Mouse (Mus musculus): Measurements from ENCODE around the gene Prdm11. TPM values are rescaled to one million over a fixed set of nuclear protein-coding genes. Genes with fewer than 3 reads are reported as not detected.

Prdm11 gene
- polyA plus RNA-seq, 1 experiment from 2014 or later: 0.76 TPM

- ATAC-seq: no peak
- H3K4me2 ChIP-seq (ENCODE audit: low read length): no peak overlapping the region
- no peaks in the 10 kb centered on the region for H3K27me3 ChIP-seq (replicated peaks; ENCODE audit: control insufficient read depth, insufficient read depth, low read length)
- H3K9me3 ChIP-seq (replicated peaks; ENCODE audit: control insufficient read depth, low read length): no peaks in the 10 kb centered on the region
- H3K36me3 ChIP-seq (ENCODE audit: control insufficient read depth, insufficient read depth, low read length): no peaks in the 10 kb centered on the region
- H3K9ac ChIP-seq (ENCODE audit: low read length): no peak overlapping the region
- H3K4me3 ChIP-seq (ENCODE audit: low read depth, low read length): no peak overlapping the region
- H3K27ac ChIP-seq (ENCODE audit: low read depth, low read length): no peak overlapping the region
- H3K4me1 ChIP-seq (ENCODE audit: control insufficient read depth, insufficient read depth, low read length): peaks cover 6% of the 10 kb centered on the region
- DNase-seq (ENCODE audit: low spot score): no peak
- WGBS: 88% methylated on average over 5 of the region's 5 CpGs
Measured at GRCm38 (mm10) chr2:93039706-93040105, 6.3 kb downstream of the Prdm11 start.

- no peaks in the 10 kb centered on the region for H3K9me3 ChIP-seq (replicated peaks; ENCODE audit: control insufficient read depth, low read length)
- no peak overlapping the region for H3K4me3 ChIP-seq (ENCODE audit: low read depth, low read length)
- no peaks in the 10 kb centered on the region for H3K27me3 ChIP-seq (replicated peaks; ENCODE audit: control insufficient read depth, insufficient read depth, low read length)
- DNase-seq (ENCODE audit: low spot score) (no peak), ATAC-seq (no peak)
- H3K27ac ChIP-seq (ENCODE audit: low read depth, low read length): no peak overlapping the region
- no peaks in the 10 kb centered on the region for H3K36me3 ChIP-seq (ENCODE audit: control insufficient read depth, insufficient read depth, low read length)
- H3K4me2 ChIP-seq (ENCODE audit: low read length): no peak overlapping the region
- H3K9ac ChIP-seq (ENCODE audit: low read length): no peak overlapping the region
- 74% methylated on average over 3 of the region's 3 CpGs for WGBS
- no peaks in the 10 kb centered on the region for H3K4me1 ChIP-seq (ENCODE audit: control insufficient read depth, insufficient read depth, low read length)
Measured at GRCm38 (mm10) chr2:93039043-93039442, 6.9 kb downstream of the Prdm11 start.

- peak; percentile 29; the same call in 1 of the 2 replicates for ATAC-seq
- no peaks in the 10 kb centered on the region for H3K9me3 ChIP-seq (replicated peaks; ENCODE audit: control insufficient read depth, low read length)
- no peak overlapping the region for H3K4me2 ChIP-seq (ENCODE audit: low read length)
- no peak overlapping the region for H3K27ac ChIP-seq (ENCODE audit: low read depth, low read length)
- no peak for DNase-seq (ENCODE audit: low spot score)
- 0 out of 2 replicates have a peak overlapping the region, but pooled peaks have one; percentile 21 for H3K9ac ChIP-seq (ENCODE audit: low read length)
- peaks cover 4% of the 10 kb centered on the region; the same call in 1 of the 2 replicates for H3K4me1 ChIP-seq (ENCODE audit: control insufficient read depth, insufficient read depth, low read length)
- WGBS: 20% methylated on average over 7 of the region's 7 CpGs
- no peaks in the 10 kb centered on the region for H3K36me3 ChIP-seq (ENCODE audit: control insufficient read depth, insufficient read depth, low read length)
- H3K4me3 ChIP-seq (ENCODE audit: low read depth, low read length): no peak overlapping the region
- H3K27me3 ChIP-seq (replicated peaks; ENCODE audit: control insufficient read depth, insufficient read depth, low read length): no peaks in the 10 kb centered on the region
Measured at GRCm38 (mm10) chr2:93035631-93036030, 10.3 kb downstream of the Prdm11 start.

GRCm38 (mm10) chr2:93032651-93033050 is 13.3 kb downstream of the Prdm11 start:
- DNase-seq (ENCODE audit: low spot score): no peak
- Histone ChIP-seq H3K4me1 (ENCODE audit: control insufficient read depth, insufficient read depth, low read length) (peaks cover 7% of the 10 kb centered on the region; the same call in 1 of the 2 replicates), H3K9ac (ENCODE audit: low read length) (no peak overlapping the region), H3K27me3 (replicated peaks; ENCODE audit: control insufficient read depth, insufficient read depth, low read length) (no peaks in the 10 kb centered on the region), H3K27ac (ENCODE audit: low read depth, low read length) (no peak overlapping the region), H3K4me2 (ENCODE audit: low read length) (no peak overlapping the region), H3K4me3 (ENCODE audit: low read depth, low read length) (no peak overlapping the region), H3K36me3 (ENCODE audit: control insufficient read depth, insufficient read depth, low read length) (no peaks in the 10 kb centered on the region), H3K9me3 (replicated peaks; ENCODE audit: control insufficient read depth, low read length) (no peaks in the 10 kb centered on the region)
- WGBS: 74% methylated on average over 11 of the region's 11 CpGs
- ATAC-seq: no peak

- ATAC-seq: no peak
- no peak overlapping the region for H3K4me2 ChIP-seq (ENCODE audit: low read length)
- no peak for DNase-seq (ENCODE audit: low spot score)
- H3K9ac ChIP-seq (ENCODE audit: low read length): no peak overlapping the region
- no peaks in the 10 kb centered on the region for H3K9me3 ChIP-seq (replicated peaks; ENCODE audit: control insufficient read depth, low read length)
- H3K36me3 ChIP-seq (ENCODE audit: control insufficient read depth, insufficient read depth, low read length): no peaks in the 10 kb centered on the region
- H3K4me1 ChIP-seq (ENCODE audit: control insufficient read depth, insufficient read depth, low read length): peaks cover 7% of the 10 kb centered on the region; the same call in 1 of the 2 replicates
- no peak overlapping the region for H3K4me3 ChIP-seq (ENCODE audit: low read depth, low read length)
- 68% methylated on average over 8 of the region's 8 CpGs for WGBS
- H3K27me3 ChIP-seq (replicated peaks; ENCODE audit: control insufficient read depth, insufficient read depth, low read length): no peaks in the 10 kb centered on the region
- H3K27ac ChIP-seq (ENCODE audit: low read depth, low read length): no peak overlapping the region
Measured at GRCm38 (mm10) chr2:93032049-93032448, 13.9 kb downstream of the Prdm11 start.

GRCm38 (mm10) chr2:93031021-93031420 is 14.9 kb downstream of the Prdm11 start:
- no peak overlapping the region for H3K4me3 ChIP-seq (ENCODE audit: low read depth, low read length)
- no peaks in the 10 kb centered on the region for H3K27me3 ChIP-seq (replicated peaks; ENCODE audit: control insufficient read depth, insufficient read depth, low read length)
- ATAC-seq (no peak), DNase-seq (ENCODE audit: low spot score) (no peak)
- no peak overlapping the region for H3K4me2 ChIP-seq (ENCODE audit: low read length)
- peaks cover 7% of the 10 kb centered on the region; the same call in 1 of the 2 replicates for H3K4me1 ChIP-seq (ENCODE audit: control insufficient read depth, insufficient read depth, low read length)
- H3K9me3 ChIP-seq (replicated peaks; ENCODE audit: control insufficient read depth, low read length): no peaks in the 10 kb centered on the region
- no peaks in the 10 kb centered on the region for H3K36me3 ChIP-seq (ENCODE audit: control insufficient read depth, insufficient read depth, low read length)
- no peak overlapping the region for H3K27ac ChIP-seq (ENCODE audit: low read depth, low read length)
- H3K9ac ChIP-seq (ENCODE audit: low read length): no peak overlapping the region
- 68% methylated on average over 9 of the region's 9 CpGs for WGBS

- no peaks in the 10 kb centered on the region for H3K36me3 ChIP-seq (ENCODE audit: control insufficient read depth, insufficient read depth, low read length)
- no peaks in the 10 kb centered on the region for H3K9me3 ChIP-seq (replicated peaks; ENCODE audit: control insufficient read depth, low read length)
- H3K4me1 ChIP-seq (ENCODE audit: control insufficient read depth, insufficient read depth, low read length): peaks cover 7% of the 10 kb centered on the region; the same call in 1 of the 2 replicates
- 74% methylated on average over 6 of the region's 6 CpGs for WGBS
- no peak overlapping the region for H3K4me2 ChIP-seq (ENCODE audit: low read length)
- DNase-seq (ENCODE audit: low spot score) (no peak), ATAC-seq (no peak)
- no peak overlapping the region for H3K9ac ChIP-seq (ENCODE audit: low read length)
- H3K4me3 ChIP-seq (ENCODE audit: low read depth, low read length): no peak overlapping the region
- H3K27me3 ChIP-seq (replicated peaks; ENCODE audit: control insufficient read depth, insufficient read depth, low read length): no peaks in the 10 kb centered on the region
- H3K27ac ChIP-seq (ENCODE audit: low read depth, low read length): no peak overlapping the region
Measured at GRCm38 (mm10) chr2:93030101-93030500, 15.9 kb downstream of the Prdm11 start.

- ATAC-seq (no peak), DNase-seq (ENCODE audit: low spot score) (no peak)
- H3K9me3 ChIP-seq (replicated peaks; ENCODE audit: control insufficient read depth, low read length): no peaks in the 10 kb centered on the region
- no peaks in the 10 kb centered on the region for H3K36me3 ChIP-seq (ENCODE audit: control insufficient read depth, insufficient read depth, low read length)
- peaks cover 7% of the 10 kb centered on the region; the same call in 1 of the 2 replicates for H3K4me1 ChIP-seq (ENCODE audit: control insufficient read depth, insufficient read depth, low read length)
- H3K27me3 ChIP-seq (replicated peaks; ENCODE audit: control insufficient read depth, insufficient read depth, low read length): no peaks in the 10 kb centered on the region
- no peak overlapping the region for H3K4me3 ChIP-seq (ENCODE audit: low read depth, low read length)
- no peak overlapping the region for H3K9ac ChIP-seq (ENCODE audit: low read length)
- H3K4me2 ChIP-seq (ENCODE audit: low read length): no peak overlapping the region
- WGBS: 33% methylated on average over 14 of the region's 14 CpGs
- no peak overlapping the region; the same call in 1 of the 2 replicates for H3K27ac ChIP-seq (ENCODE audit: low read depth, low read length)
Measured at GRCm38 (mm10) chr2:93029267-93030060, 16.5 kb downstream of the Prdm11 start.

GRCm38 (mm10) chr2:93028865-93029264 is 17.1 kb downstream of the Prdm11 start:
- 76% methylated on average over 6 of the region's 6 CpGs for WGBS
- H3K4me3 ChIP-seq (ENCODE audit: low read depth, low read length): no peak overlapping the region
- no peak overlapping the region for H3K27ac ChIP-seq (ENCODE audit: low read depth, low read length)
- no peaks in the 10 kb centered on the region for H3K27me3 ChIP-seq (replicated peaks; ENCODE audit: control insufficient read depth, insufficient read depth, low read length)
- no peak for DNase-seq (ENCODE audit: low spot score)
- no peak overlapping the region for H3K9ac ChIP-seq (ENCODE audit: low read length)
- H3K36me3 ChIP-seq (ENCODE audit: control insufficient read depth, insufficient read depth, low read length): no peaks in the 10 kb centered on the region
- H3K4me1 ChIP-seq (ENCODE audit: control insufficient read depth, insufficient read depth, low read length): peaks cover 7% of the 10 kb centered on the region; the same call in 1 of the 2 replicates
- H3K4me2 ChIP-seq (ENCODE audit: low read length): no peak overlapping the region
- no peaks in the 10 kb centered on the region for H3K9me3 ChIP-seq (replicated peaks; ENCODE audit: control insufficient read depth, low read length)
- ATAC-seq: no peak

All from forebrain, embryonic 14.5 days (tissue).